Mouse (Mus musculus): ENCODE measurements around the gene Dnajc13. TPM values are rescaled to one million over a fixed set of nuclear protein-coding genes. Genes with fewer than 3 reads are reported as not detected.

Gene Dnajc13
- polyA plus RNA-seq, 1 experiment from 2014 or later = 19.7 TPM

GRCm38 (mm10) chr9:104146683-104147082 lies 116.0 kb downstream of the Dnajc13 start:
- 76% methylated on average over 7 of the region's 7 CpGs for WGBS
- no peaks in the 10 kb centered on the region for H3K4me1 ChIP-seq

GRCm38 (mm10) chr9:104144314-104144996 lies 118.3 kb downstream of the Dnajc13 start:
- no peaks in the 10 kb centered on the region for H3K27me3 ChIP-seq
- no peak overlapping the region for H3K27ac ChIP-seq
- no peak overlapping the region for H3K4me2 ChIP-seq
- no peak overlapping the region for H3K4me3 ChIP-seq
- H3K9me3 ChIP-seq = no peaks in the 10 kb centered on the region
- WGBS = 84% methylated on average over 8 of the region's 8 CpGs
- no peaks in the 10 kb centered on the region for H3K36me3 ChIP-seq
- H3K9ac ChIP-seq = no peak overlapping the region
- no peak for ATAC-seq (ENCODE audit: insufficient number of reproducible peaks, insufficient read depth, low FRiP score, low TSS enrichment, low read depth)
- H3K4me1 ChIP-seq = no peaks in the 10 kb centered on the region

More at GRCm38 (mm10) chr9:104146683-104147082, 116.0 kb downstream of the Dnajc13 start:
- H3K27me3 ChIP-seq = no peaks in the 10 kb centered on the region
- no peaks in the 10 kb centered on the region for H3K9me3 ChIP-seq
- no peak overlapping the region for H3K27ac ChIP-seq
- no peak overlapping the region for H3K4me3 ChIP-seq
- H3K36me3 ChIP-seq = peaks cover 18% of the 10 kb centered on the region
- no peak for ATAC-seq (ENCODE audit: insufficient number of reproducible peaks, insufficient read depth, low FRiP score, low TSS enrichment, low read depth)
- no peak overlapping the region for H3K9ac ChIP-seq
- no peak overlapping the region for H3K4me2 ChIP-seq

GRCm38 (mm10) chr9:104142805-104143204 lies 119.9 kb downstream of the Dnajc13 start:
- Histone ChIP-seq H3K9ac (no peak overlapping the region), H3K4me2 (no peak overlapping the region), H3K27me3 (no peaks in the 10 kb centered on the region), H3K4me3 (no peak overlapping the region), H3K27ac (no peak overlapping the region), H3K4me1 (no peaks in the 10 kb centered on the region), H3K36me3 (no peaks in the 10 kb centered on the region), H3K9me3 (no peaks in the 10 kb centered on the region)
- WGBS = 88% methylated on average over 14 of the region's 14 CpGs
- ATAC-seq (ENCODE audit: insufficient number of reproducible peaks, insufficient read depth, low FRiP score, low TSS enrichment, low read depth) = no peak

GRCm38 (mm10) chr9:104140351-104140750 lies 122.4 kb downstream of the Dnajc13 start:
- H3K27ac ChIP-seq = no peak overlapping the region
- no peaks in the 10 kb centered on the region for H3K27me3 ChIP-seq
- no peak overlapping the region for H3K9ac ChIP-seq
- H3K4me3 ChIP-seq = no peak overlapping the region
- no peaks in the 10 kb centered on the region for H3K4me1 ChIP-seq
- no peak overlapping the region for H3K4me2 ChIP-seq
- 83% methylated on average over 6 of the region's 6 CpGs for WGBS
- no peak for ATAC-seq (ENCODE audit: insufficient number of reproducible peaks, insufficient read depth, low FRiP score, low TSS enrichment, low read depth)
- no peaks in the 10 kb centered on the region for H3K36me3 ChIP-seq
- no peaks in the 10 kb centered on the region for H3K9me3 ChIP-seq

GRCm38 (mm10) chr9:104130141-104130755 lies 132.5 kb downstream of the Dnajc13 start:
- H3K9me3 ChIP-seq = no peaks in the 10 kb centered on the region

GRCm38 (mm10) chr9:104128110-104128509 lies 134.6 kb downstream of the Dnajc13 start:
- H3K9me3 ChIP-seq = no peaks in the 10 kb centered on the region
- ATAC-seq (ENCODE audit: insufficient number of reproducible peaks, insufficient read depth, low FRiP score, low TSS enrichment, low read depth) = no peak
- WGBS = 63% methylated on average over 2 of the region's 2 CpGs
- no peak overlapping the region for H3K4me3 ChIP-seq
- no peaks in the 10 kb centered on the region for H3K36me3 ChIP-seq
- 0 out of 2 replicates have a peak overlapping the region, but pooled peaks have one; percentile 17 for H3K27ac ChIP-seq
- H3K27me3 ChIP-seq = no peaks in the 10 kb centered on the region
- H3K9ac ChIP-seq = no peak overlapping the region
- no peak overlapping the region for H3K4me2 ChIP-seq
- peaks cover 29% of the 10 kb centered on the region for H3K4me1 ChIP-seq

More at GRCm38 (mm10) chr9:104130141-104130755, 132.5 kb downstream of the Dnajc13 start:
- no peak for ATAC-seq (ENCODE audit: insufficient number of reproducible peaks, insufficient read depth, low FRiP score, low TSS enrichment, low read depth)
- Histone ChIP-seq H3K9ac (no peak overlapping the region), H3K4me3 (no peak overlapping the region), H3K4me1 (peaks cover 12% of the 10 kb centered on the region; the same call in 1 of the 2 replicates), H3K27ac (no peak overlapping the region), H3K36me3 (no peaks in the 10 kb centered on the region), H3K4me2 (no peak overlapping the region), H3K27me3 (no peaks in the 10 kb centered on the region)
- 87% methylated on average over 9 of the region's 9 CpGs for WGBS

GRCm38 (mm10) chr9:104126833-104127232 lies 135.9 kb downstream of the Dnajc13 start, which contains the start of gene Ackr4:
TSS of gene Ackr4 (minus strand) at chr9:104126933.
- no peaks in the 10 kb centered on the region for H3K27me3 ChIP-seq
- H3K4me1 ChIP-seq = peaks cover 33% of the 10 kb centered on the region
- no peak within 1 kb of the TSS for H3K4me2 ChIP-seq
- no peaks in the 10 kb centered on the region for H3K36me3 ChIP-seq
- 0 out of 2 replicates have a peak within 1 kb of the TSS, but pooled peaks have one; percentile 17 for H3K27ac ChIP-seq
- H3K9me3 ChIP-seq = no peaks in the 10 kb centered on the region
- WGBS = 64% methylated on average over 3 of the region's 3 CpGs
- H3K4me3 ChIP-seq = no peak within 1 kb of the TSS
- ATAC-seq (ENCODE audit: insufficient number of reproducible peaks, insufficient read depth, low FRiP score, low TSS enrichment, low read depth) = no peak
- no peak within 1 kb of the TSS for H3K9ac ChIP-seq

GRCm38 (mm10) chr9:104123622-104124021 lies 139.1 kb downstream of the Dnajc13 start:
- Histone ChIP-seq H3K4me2 (no peak overlapping the region), H3K4me3 (no peak overlapping the region), H3K9me3 (no peaks in the 10 kb centered on the region), H3K36me3 (no peaks in the 10 kb centered on the region), H3K27ac (peak overlapping the region; percentile 72), H3K9ac (no peak overlapping the region), H3K4me1 (peaks cover 53% of the 10 kb centered on the region), H3K27me3 (no peaks in the 10 kb centered on the region)
- no peak for ATAC-seq (ENCODE audit: insufficient number of reproducible peaks, insufficient read depth, low FRiP score, low TSS enrichment, low read depth)
- WGBS = 31% methylated on average over 5 of the region's 5 CpGs

- no peak for ATAC-seq (ENCODE audit: insufficient number of reproducible peaks, insufficient read depth, low FRiP score, low TSS enrichment, low read depth)
- Histone ChIP-seq H3K4me1 (peaks cover 56% of the 10 kb centered on the region), H3K9ac (no peak overlapping the region), H3K4me2 (no peak overlapping the region), H3K27me3 (no peaks in the 10 kb centered on the region), H3K4me3 (no peak overlapping the region), H3K9me3 (no peaks in the 10 kb centered on the region), H3K36me3 (no peaks in the 10 kb centered on the region), H3K27ac (peak overlapping the region; percentile 72; the same call in 1 of the 2 replicates)
- WGBS = 68% methylated on average over 5 of the region's 5 CpGs
Measured at GRCm38 (mm10) chr9:104123101-104123500, 139.6 kb downstream of the Dnajc13 start.

- Histone ChIP-seq H3K27me3 (no peaks in the 10 kb centered on the region), H3K4me3 (no peak overlapping the region), H3K36me3 (no peaks in the 10 kb centered on the region), H3K4me2 (peak overlapping the region; percentile 16; the same call in 1 of the 2 replicates), H3K27ac (peak overlapping the region; percentile 73), H3K9me3 (0 out of 2 replicates have a peak, but pooled peaks cover 5% of the 10 kb centered on the region), H3K4me1 (peaks cover 24% of the 10 kb centered on the region), H3K9ac (no peak overlapping the region)
- no peak for ATAC-seq (ENCODE audit: insufficient number of reproducible peaks, insufficient read depth, low FRiP score, low TSS enrichment, low read depth)
- WGBS = 45% methylated on average over 5 of the region's 5 CpGs
Measured at GRCm38 (mm10) chr9:104109151-104109550, 153.6 kb downstream of the Dnajc13 start.

GRCm38 (mm10) chr9:104108571-104109143 lies 154.1 kb downstream of the Dnajc13 start:
- no peaks in the 10 kb centered on the region for H3K36me3 ChIP-seq
- H3K4me3 ChIP-seq = no peak overlapping the region
- H3K4me2 ChIP-seq = peak overlapping the region; percentile 16; the same call in 1 of the 2 replicates
- no peaks in the 10 kb centered on the region for H3K27me3 ChIP-seq
- H3K4me1 ChIP-seq = peaks cover 22% of the 10 kb centered on the region
- no peak for ATAC-seq (ENCODE audit: insufficient number of reproducible peaks, insufficient read depth, low FRiP score, low TSS enrichment, low read depth)
- no peak overlapping the region for H3K9ac ChIP-seq
- WGBS = 59% methylated on average over 2 of the region's 2 CpGs
- peak overlapping the region; percentile 73 for H3K27ac ChIP-seq
- H3K9me3 ChIP-seq = 0 out of 2 replicates have a peak, but pooled peaks cover 5% of the 10 kb centered on the region
